ENCODE assay signal across 8 mouse cellular contexts in genomic region chr2:119324576-119325318, GRCm38 (mm10). TPM values are rescaled to one million over a fixed set of nuclear protein-coding genes. Genes with fewer than 3 reads are reported as not detected.
DNase-seq lines count a peak whose midpoint lies in the region; ATAC-seq and TF ChIP-seq lines count a peak whose summit lies in the region.

No protein-coding gene starts in this region.

- H3K4me3 ChIP-seq in G1E (ENCODE audit: low read depth, low read length) = peak overlapping the region; percentile 65; the same call in 1 of the 2 replicates
- peak overlapping the region; percentile 49 for H3K4me3 ChIP-seq in hindbrain, embryonic 13.5 days
- H3K4me3 ChIP-seq in limb, embryonic 15.5 days = peak overlapping the region; percentile 48
- H3K4me3 ChIP-seq in neural tube, embryonic 14.5 days (ENCODE audit: low read depth, low read length) = peak overlapping the region; percentile 42; the same call in 1 of the 2 replicates

- no peak for ATAC-seq in G1E (ENCODE audit: extremely low read depth, insufficient number of reproducible peaks, low FRiP score, poor library complexity, severe bottlenecking)
- ATAC-seq in hindbrain, embryonic 13.5 days (ENCODE audit: low FRiP score) = no peak; the same call in 1 of the 2 replicates
- ATAC-seq in limb, embryonic 15.5 days (ENCODE audit: insufficient number of reproducible peaks, low FRiP score, low TSS enrichment, low read depth) = no peak
- no peak for ATAC-seq in neural tube, embryonic 14.5 days (ENCODE audit: low read depth)

- H3K4me2 ChIP-seq in hindbrain, embryonic 13.5 days = peak overlapping the region; percentile 83
- H3K4me2 ChIP-seq in limb, embryonic 15.5 days = peak overlapping the region; percentile 91
- peak overlapping the region; percentile 83 for H3K4me2 ChIP-seq in neural tube, embryonic 14.5 days (ENCODE audit: low read depth, low read length)

- no peaks in the 10 kb centered on the region for H3K36me3 ChIP-seq in G1E (replicated peaks)
- no peaks in the 10 kb centered on the region for H3K36me3 ChIP-seq in hindbrain, embryonic 13.5 days
- H3K36me3 ChIP-seq in limb, embryonic 15.5 days = no peaks in the 10 kb centered on the region
- H3K36me3 ChIP-seq in neural tube, embryonic 14.5 days (ENCODE audit: control insufficient read depth, insufficient read depth, low read length) = no peaks in the 10 kb centered on the region

- peaks cover 3% of the 10 kb centered on the region for H3K9me3 ChIP-seq in G1E (replicated peaks)
- no peaks in the 10 kb centered on the region for H3K9me3 ChIP-seq in hindbrain, embryonic 13.5 days
- no peaks in the 10 kb centered on the region for H3K9me3 ChIP-seq in limb, embryonic 15.5 days
- no peaks in the 10 kb centered on the region for H3K9me3 ChIP-seq in neural tube, embryonic 14.5 days (ENCODE audit: control insufficient read depth, low read length)

- peak overlapping the region; percentile 68; the same call in 1 of the 2 replicates for H3K9ac ChIP-seq in hindbrain, embryonic 13.5 days
- H3K9ac ChIP-seq in limb, embryonic 15.5 days = no peak overlapping the region
- no peak overlapping the region for H3K9ac ChIP-seq in neural tube, embryonic 14.5 days (replicated peaks; ENCODE audit: low read depth, low read length)

- no peak for TF ChIP-seq CTCF in G1E (IDR thresholded peaks at IDR 0.05; ENCODE audit: low read depth, low read length)

- peaks cover 76% of the 10 kb centered on the region for H3K4me1 ChIP-seq in G1E (ENCODE audit: insufficient read depth, low read depth, low read length)
- peaks cover 83% of the 10 kb centered on the region for H3K4me1 ChIP-seq in hindbrain, embryonic 13.5 days (replicated peaks)
- H3K4me1 ChIP-seq in limb, embryonic 15.5 days = peaks cover 56% of the 10 kb centered on the region
- peaks cover 46% of the 10 kb centered on the region for H3K4me1 ChIP-seq in neural tube, embryonic 14.5 days (ENCODE audit: control insufficient read depth, insufficient read depth, low read length)

- no peak overlapping the region for H3K27ac ChIP-seq in hindbrain, embryonic 13.5 days
- H3K27ac ChIP-seq in limb, embryonic 15.5 days = no peak overlapping the region
- H3K27ac ChIP-seq in neural tube, embryonic 14.5 days (ENCODE audit: low read depth, low read length) = no peak overlapping the region

- DNase-seq in CD4-positive helper T cell, adult 2 months (ENCODE audit: low read depth, low spot score) = peak; percentile 32
- peak; percentile 53 for DNase-seq in G1E (ENCODE audit: low spot score)
- no peak for DNase-seq in urinary bladder, postnatal 25 days (ENCODE audit: low spot score)
- DNase-seq in urinary bladder, postnatal 10 days (ENCODE audit: low spot score) = no peak
- no peak for DNase-seq in spleen, adult 12 weeks (ENCODE audit: low spot score)

- H3K27me3 ChIP-seq in G1E (ENCODE audit: insufficient read depth, low read length) = peaks cover 74% of the 10 kb centered on the region
- H3K27me3 ChIP-seq in hindbrain, embryonic 13.5 days = peaks cover 99% of the 10 kb centered on the region
- H3K27me3 ChIP-seq in limb, embryonic 15.5 days = peaks cover 94% of the 10 kb centered on the region
- peaks cover 66% of the 10 kb centered on the region for H3K27me3 ChIP-seq in neural tube, embryonic 14.5 days (ENCODE audit: control insufficient read depth, insufficient read depth, low read length)

- 2% methylated on average over 32 of the region's 32 CpGs for WGBS in hindbrain, embryonic 13.5 days
- WGBS in limb, embryonic 15.5 days = under 1% methylated on average over 32 of the region's 32 CpGs
- under 1% methylated on average over 32 of the region's 32 CpGs for WGBS in neural tube, embryonic 14.5 days

RNA-seq across cellular contexts. Expression of gene Dll4, which starts 0.8 kb away (rescaled TPM):
- total RNA-seq in G1E (2014; fragmentation: Nextera tagmentation) (0.23 TPM in 1 of 2 replicates, not detected in the other), G1E (2017) (0.33 TPM in 1 of 2 replicates, not detected in the other)
- 0.09 TPM in 2 replicates for polyA plus RNA-seq in G1E (2012)
- 5.4 and 5.9 TPM in 2 replicates for polyA plus RNA-seq in hindbrain, embryonic 13.5 days (2015; fragmentation: Nextera tagmentation; extraction: Ambion mirVana)
- polyA plus RNA-seq in limb, embryonic 15.5 days (2015; fragmentation: Nextera tagmentation; extraction: Ambion mirVana) = 6.7 and 7.3 TPM in 2 replicates
- polyA plus RNA-seq in neural tube, embryonic 14.5 days (2014; fragmentation: Nextera tagmentation; extraction: Ambion mirVana) = 2.1 and 2.7 TPM in 2 replicates

RNA-seq across cellular contexts. Expression of gene Chac1, which starts 26.3 kb away (rescaled TPM):
- total RNA-seq in G1E (2014; fragmentation: Nextera tagmentation) (not detected in 2 replicates), G1E (2017) (not detected in 2 replicates)
- polyA plus RNA-seq in G1E (2012) = not detected in 2 replicates
- polyA plus RNA-seq in hindbrain, embryonic 13.5 days (2015; fragmentation: Nextera tagmentation; extraction: Ambion mirVana) = 6.1 and 6.7 TPM in 2 replicates
- polyA plus RNA-seq in limb, embryonic 15.5 days (2015; fragmentation: Nextera tagmentation; extraction: Ambion mirVana) = 1.1 TPM in 2 replicates
- 6.5 and 11.2 TPM in 2 replicates for polyA plus RNA-seq in neural tube, embryonic 14.5 days (2014; fragmentation: Nextera tagmentation; extraction: Ambion mirVana)

RNA-seq across cellular contexts. Expression of gene Vps18, which starts 36.2 kb away (rescaled TPM):
- total RNA-seq in G1E (2014; fragmentation: Nextera tagmentation) (9.0 and 9.6 TPM in 2 replicates), G1E (2017) (19.8 and 21.2 TPM in 2 replicates)
- 27.3 and 33.3 TPM in 2 replicates for polyA plus RNA-seq in G1E (2012)
- polyA plus RNA-seq in hindbrain, embryonic 13.5 days (2015; fragmentation: Nextera tagmentation; extraction: Ambion mirVana) = 26.0 and 26.1 TPM in 2 replicates
- 17.6 and 19.5 TPM in 2 replicates for polyA plus RNA-seq in limb, embryonic 15.5 days (2015; fragmentation: Nextera tagmentation; extraction: Ambion mirVana)
- 14.8 and 19.7 TPM in 2 replicates for polyA plus RNA-seq in neural tube, embryonic 14.5 days (2014; fragmentation: Nextera tagmentation; extraction: Ambion mirVana)

RNA-seq across cellular contexts. Expression of gene Rhov, which starts 53.7 kb away (rescaled TPM):
- total RNA-seq in G1E (2014; fragmentation: Nextera tagmentation) (not detected in 2 replicates), G1E (2017) (0.11 TPM in 1 of 2 replicates, not detected in the other)
- polyA plus RNA-seq in G1E (2012) = not detected in 2 replicates
- 21.2 and 23.4 TPM in 2 replicates for polyA plus RNA-seq in hindbrain, embryonic 13.5 days (2015; fragmentation: Nextera tagmentation; extraction: Ambion mirVana)
- 36.8 and 38.6 TPM in 2 replicates for polyA plus RNA-seq in limb, embryonic 15.5 days (2015; fragmentation: Nextera tagmentation; extraction: Ambion mirVana)
- polyA plus RNA-seq in neural tube, embryonic 14.5 days (2014; fragmentation: Nextera tagmentation; extraction: Ambion mirVana) = 24.6 and 31.9 TPM in 2 replicates

Comparison
In these comparisons a context has a peak if more than half of its experiments do, and no peak if none do; other contexts are left out.
1. DNase-seq: peak in CD4-positive helper T cell, adult 2 months (single experiment) and G1E (single experiment); none in urinary bladder, postnatal 25 days (single experiment), urinary bladder, postnatal 10 days (single experiment) and spleen, adult 12 weeks (single experiment).
2. Peak in every context shown above with its lines, with median percentiles within 50 percentile points of each other: H3K4me3 ChIP-seq and H3K4me2 ChIP-seq.